Mouse (Mus musculus): ENCODE measurements around the gene Arfgef2.

Arfgef2 gene

GRCm38 (mm10) chr2:166906523-166907182 is 101.3 kb downstream of the Arfgef2 start:
- DNase-seq (ENCODE audit: low spot score) = no peak

- DNase-seq (ENCODE audit: low spot score) = no peak
These were observed 104.3 kb downstream of the Arfgef2 start for GRCm38 (mm10) chr2:166909729-166910128.

- no peak for DNase-seq (ENCODE audit: low spot score)
These were observed 105.1 kb downstream of the Arfgef2 start for GRCm38 (mm10) chr2:166910536-166910935.

- DNase-seq (ENCODE audit: low spot score) = no peak
These were observed 118.6 kb downstream of the Arfgef2 start for GRCm38 (mm10) chr2:166923971-166924370.

- DNase-seq (ENCODE audit: low spot score) = no peak
These were observed 128.6 kb downstream of the Arfgef2 start for GRCm38 (mm10) chr2:166933943-166934342.

GRCm38 (mm10) chr2:166934416-166934815 is 129.0 kb downstream of the Arfgef2 start:
- DNase-seq (ENCODE audit: low spot score) = no peak

- DNase-seq (ENCODE audit: low spot score) = no peak
These were observed 130.2 kb downstream of the Arfgef2 start for GRCm38 (mm10) chr2:166935582-166935981.

- no peak for DNase-seq (ENCODE audit: low spot score)
These were observed 130.8 kb downstream of the Arfgef2 start for GRCm38 (mm10) chr2:166936166-166936565.

GRCm38 (mm10) chr2:166943146-166943545 is 137.8 kb downstream of the Arfgef2 start:
- no peak for DNase-seq (ENCODE audit: low spot score)

GRCm38 (mm10) chr2:166944346-166944745 is 139.0 kb downstream of the Arfgef2 start:
- DNase-seq (ENCODE audit: low spot score) = no peak

- DNase-seq (ENCODE audit: low spot score) = no peak
These were observed 140.1 kb downstream of the Arfgef2 start for GRCm38 (mm10) chr2:166945456-166945855.
